Mouse (Mus musculus) MEL-GATA-1-ER (cell line): ENCODE results near the gene Syne1.

Experiments used
- DNase-seq: peaks from one replicate; pipeline ENCODE4 v3.0.0-alpha.2; 2012; ENCODE audit warnings: low read depth; ENCODE audit errors: extremely low read depth

The Syne1 gene

DNA sequence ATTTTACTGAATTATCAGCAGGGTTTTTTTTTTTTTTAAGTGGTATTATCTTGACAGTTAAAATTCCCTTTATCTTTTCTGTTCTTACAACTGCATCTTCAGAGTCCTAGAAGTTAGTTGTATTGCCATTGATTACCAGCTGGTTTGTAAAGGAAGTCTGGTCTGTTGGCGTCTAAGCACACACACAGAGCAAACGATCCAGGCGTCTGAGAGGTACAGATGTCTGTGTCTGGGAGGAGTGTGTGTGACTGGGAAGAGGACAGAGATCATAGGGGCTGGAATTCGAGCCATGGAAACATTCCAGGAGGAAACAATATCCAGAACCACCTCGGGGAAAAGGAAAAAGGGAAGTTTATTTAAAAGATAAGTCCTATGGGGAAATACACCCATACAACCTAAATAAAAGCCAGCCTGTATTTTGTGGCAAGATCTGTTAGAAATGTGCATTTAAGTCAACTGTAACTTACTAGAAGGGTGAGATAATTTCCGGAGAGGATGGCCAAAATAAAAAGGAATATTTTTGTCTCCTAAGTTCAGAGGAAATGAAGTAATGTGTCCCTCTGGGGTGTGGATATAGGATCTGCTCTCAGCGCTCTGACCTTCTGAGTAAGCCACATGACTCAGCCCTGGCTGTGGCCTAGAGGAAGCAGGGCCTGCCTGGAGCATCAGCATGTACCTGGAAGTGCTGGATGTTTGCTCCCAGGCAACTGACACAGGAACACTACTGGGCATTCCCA, 343.2 kb downstream of the Syne1 start:
- no peak for DNase-seq

DNA sequence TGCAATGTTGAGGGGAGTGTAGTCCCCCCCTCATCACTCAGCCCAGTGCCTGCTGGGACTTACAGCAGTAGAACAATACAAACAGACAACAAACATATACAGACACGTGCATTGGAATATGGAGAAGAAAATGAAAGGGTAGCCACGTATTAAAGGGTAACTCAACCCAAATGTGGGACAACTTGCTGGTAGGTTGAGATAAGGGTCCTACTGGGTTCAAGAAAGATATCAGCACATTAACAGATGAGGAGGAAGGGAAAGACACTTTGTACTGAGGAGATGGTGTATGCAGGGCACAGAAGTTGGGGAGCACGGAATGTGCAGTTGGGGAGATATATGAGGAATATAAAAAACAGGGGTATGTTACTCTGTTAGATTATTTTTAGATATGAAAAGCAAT, 345.3 kb downstream of the Syne1 start:
- DNase-seq: peak; percentile 88

DNA sequence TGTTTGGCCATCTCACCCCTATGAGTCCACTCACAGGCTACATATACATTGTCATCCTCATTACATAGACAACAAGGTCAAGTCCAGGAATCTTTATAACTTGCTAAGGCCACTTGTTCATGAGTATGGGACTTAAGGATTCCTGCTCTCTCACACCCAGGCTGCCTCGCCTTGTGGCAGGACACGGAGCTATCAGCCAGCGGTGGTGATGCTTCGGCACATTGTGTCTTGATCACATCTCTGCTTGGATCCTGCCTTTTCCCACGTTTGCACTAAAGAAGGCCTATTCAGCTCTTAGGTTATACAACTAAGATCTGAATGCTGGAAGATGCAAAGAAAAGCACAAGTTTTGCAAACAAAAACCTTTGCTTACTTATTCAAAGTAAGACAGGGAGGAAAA, 345.7 kb downstream of the Syne1 start:
- no peak for DNase-seq

DNA sequence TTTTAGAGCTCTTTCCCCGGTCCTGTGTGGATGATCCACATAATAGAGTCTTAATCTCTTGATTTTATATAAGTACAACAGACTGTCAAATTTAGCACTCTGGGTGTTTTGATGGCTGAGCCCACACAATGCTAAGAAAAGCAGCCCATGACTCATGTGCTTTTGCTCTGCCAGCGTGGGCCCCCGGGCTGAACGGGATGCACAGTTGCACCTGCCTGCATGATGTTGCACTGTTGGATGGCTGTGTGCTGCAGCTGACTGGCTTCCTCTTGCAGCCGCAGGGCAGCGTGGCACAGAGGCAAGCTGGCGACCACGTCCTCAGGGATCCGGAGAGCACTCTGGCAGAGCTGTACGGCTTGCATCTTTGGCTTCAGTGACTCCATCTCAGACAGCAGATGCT, 347.4 kb downstream of the Syne1 start:
- no peak for DNase-seq

DNA sequence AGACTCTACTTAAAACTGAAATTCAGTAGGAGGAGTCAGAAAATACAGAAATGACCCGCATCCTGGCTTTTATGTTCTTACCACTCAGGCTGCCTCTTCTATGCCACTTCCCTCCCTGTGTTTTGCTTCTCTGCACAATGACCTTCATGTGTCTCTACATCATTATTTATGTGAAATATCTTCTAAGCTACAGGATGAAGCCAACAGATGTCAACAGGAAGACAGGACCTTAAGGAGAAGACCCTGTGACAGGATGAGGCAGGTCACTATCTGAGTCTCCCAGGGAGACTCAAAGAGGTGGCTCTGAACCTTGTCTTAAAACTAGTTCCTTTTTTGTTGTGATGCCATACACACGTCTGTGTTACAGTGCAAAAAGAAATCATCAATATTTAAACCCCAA, 353.9 kb downstream of the Syne1 start:
- peak; percentile 62 for DNase-seq

DNA sequence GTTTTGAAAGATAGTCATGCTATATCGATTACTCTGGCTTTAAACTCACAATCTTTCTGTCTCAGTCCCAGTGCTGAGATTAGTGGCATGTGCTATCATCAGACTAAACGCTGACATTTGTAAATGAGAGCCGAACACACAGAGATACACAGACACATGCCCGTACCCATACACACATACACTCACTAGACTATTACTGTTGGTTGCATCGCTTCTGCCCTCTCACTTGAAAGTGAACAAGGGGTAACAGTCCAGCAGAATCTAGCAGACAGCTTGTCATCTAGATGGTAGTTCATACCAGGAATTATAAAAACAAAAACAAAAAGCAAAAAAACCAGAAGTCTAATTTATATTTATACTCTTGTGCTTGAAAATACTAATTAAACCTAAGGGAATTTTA, 355.0 kb downstream of the Syne1 start:
- DNase-seq: no peak

DNA sequence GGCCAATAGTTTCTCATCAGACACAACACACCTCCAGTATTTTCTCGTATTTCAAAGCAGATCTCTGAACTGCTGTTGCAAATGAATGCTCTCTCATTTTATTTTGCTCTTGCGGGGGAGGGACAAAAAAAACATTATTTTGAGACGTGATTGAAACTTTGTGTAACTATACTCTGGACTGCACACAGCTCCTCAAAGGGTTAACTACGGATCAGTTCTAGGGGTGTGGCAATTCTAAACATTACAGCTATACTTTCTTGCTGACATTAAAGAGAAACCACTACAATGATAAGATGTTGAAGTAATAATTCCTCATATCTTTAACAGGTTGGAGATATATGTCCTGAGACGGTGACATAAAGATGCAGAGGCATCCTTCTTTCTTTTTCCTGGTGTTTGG, 356.0 kb downstream of the Syne1 start:
- DNase-seq: no peak

DNA sequence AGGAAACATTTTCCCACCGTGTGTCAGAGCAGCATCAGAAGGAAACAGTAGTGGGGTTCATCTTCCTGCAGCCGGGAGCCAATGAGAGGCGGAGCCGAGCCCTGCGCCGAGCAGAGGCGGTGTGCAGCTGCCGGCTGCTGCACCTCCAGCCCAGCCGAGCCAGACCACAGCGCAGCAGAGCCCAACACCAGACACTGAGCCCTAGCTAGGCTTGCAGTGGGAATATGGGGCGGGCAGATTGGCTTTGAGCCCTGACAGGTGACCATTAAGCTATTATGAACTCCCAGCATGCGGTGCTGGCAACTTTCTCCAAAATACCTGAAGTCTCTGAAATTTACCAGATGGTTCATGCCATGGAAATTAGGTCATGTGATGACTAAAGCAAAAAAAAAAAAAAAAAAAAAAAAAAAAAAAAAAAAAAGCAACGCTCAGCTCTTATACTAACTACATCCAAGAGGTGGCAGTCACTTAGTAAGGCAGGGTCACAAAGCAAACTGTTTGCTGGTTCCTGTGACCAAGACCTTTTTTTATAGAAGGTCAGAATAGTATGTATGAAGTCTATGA, 356.5 kb downstream of the Syne1 start:
- DNase-seq: peak; percentile 66

DNA sequence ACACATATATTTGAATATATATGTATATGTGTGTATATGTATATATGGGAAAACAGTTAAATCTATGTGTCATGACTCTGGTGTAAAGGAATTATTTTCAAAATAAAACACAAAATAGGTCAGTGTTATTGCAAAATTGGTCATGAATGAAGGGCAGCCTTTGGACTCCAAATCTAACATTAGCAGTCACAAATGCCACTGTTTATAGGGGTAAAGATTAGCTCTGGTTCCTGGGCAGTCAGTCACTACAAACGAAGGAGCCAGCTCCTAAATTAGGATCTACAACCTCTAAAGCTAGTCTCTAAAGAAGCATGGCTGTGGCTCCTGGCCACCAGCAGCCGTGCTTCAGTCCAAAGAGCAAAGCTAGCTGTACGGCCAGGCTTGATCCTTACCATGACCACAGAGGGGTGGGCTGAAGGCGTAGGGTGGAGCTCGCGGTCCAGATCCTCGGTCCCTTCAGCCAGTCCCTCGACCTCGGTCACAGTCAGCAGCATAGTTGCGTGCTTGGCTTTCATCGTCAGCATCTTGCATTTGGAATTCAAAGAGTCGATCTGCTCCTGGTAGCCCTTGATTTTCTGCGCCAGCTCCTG, 357.1 kb downstream of the Syne1 start:
- no peak for DNase-seq

DNA sequence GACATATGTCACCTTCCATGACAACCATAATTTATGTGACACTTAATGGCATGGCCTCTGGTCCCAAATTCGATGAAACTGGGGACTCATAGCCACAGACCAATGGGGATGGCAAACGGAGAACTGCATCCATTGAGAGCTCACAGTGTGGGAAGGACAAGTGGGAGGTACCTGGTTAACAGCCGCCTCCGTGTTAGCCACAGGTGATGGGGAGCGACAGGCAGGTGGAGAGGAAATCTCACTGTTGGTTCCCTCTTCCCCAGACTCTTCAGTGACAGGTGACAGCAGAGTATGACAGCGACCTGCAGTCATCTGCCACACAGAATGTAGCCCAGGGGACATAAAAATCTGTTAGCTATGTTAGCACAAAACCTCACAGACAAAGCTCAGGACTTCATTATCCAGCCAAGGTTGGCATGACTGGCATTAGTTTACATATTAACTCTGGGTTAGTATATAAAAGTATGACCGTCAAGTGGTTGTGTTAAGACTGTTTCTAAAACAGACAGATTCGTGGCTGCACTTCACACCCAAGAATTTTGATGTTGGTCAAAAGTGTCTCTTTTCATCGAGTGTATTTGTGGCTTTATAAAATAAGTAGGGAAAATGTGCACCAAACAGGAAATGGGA, 358.3 kb downstream of the Syne1 start:
- no peak for DNase-seq

DNA sequence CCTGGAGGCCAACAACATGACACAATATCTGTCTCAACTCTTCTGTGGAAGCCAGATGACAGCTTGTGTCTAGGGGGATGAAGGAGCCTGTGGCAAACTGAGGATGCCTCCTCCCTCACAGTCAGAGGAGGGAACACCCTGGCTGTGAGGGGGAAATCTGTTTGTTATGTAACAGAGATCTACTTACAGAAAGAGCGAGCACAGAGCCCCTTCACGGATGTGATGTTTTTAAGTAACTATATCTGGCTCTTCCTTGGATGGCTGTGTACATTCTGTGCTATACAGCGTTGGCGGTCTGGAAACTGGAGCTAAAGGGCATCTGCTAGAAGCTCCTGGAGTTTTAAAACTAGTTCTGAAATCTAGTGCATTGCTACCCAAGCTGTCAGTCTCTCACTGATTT, 360.5 kb downstream of the Syne1 start:
- no peak for DNase-seq

DNA sequence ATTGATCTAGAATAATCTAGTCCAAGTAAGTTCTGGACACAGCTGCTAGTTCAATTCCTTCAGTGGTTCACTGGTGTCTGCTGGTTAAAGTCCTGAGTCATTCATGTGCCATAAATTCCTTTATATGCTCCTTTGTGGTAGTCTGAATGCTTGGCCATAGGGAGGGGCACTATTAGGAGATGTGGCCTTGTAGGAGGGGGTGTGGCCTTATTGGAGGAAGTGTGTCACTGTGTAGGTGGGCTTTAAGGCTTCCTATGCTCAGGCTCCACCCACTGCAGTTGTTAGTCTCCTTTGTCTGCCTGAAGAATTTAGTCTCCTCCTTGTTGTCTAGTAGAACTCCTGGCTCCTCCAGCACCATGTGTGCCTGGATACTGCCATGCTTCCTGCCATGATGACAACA, 362.4 kb downstream of the Syne1 start:
- DNase-seq: no peak

DNA sequence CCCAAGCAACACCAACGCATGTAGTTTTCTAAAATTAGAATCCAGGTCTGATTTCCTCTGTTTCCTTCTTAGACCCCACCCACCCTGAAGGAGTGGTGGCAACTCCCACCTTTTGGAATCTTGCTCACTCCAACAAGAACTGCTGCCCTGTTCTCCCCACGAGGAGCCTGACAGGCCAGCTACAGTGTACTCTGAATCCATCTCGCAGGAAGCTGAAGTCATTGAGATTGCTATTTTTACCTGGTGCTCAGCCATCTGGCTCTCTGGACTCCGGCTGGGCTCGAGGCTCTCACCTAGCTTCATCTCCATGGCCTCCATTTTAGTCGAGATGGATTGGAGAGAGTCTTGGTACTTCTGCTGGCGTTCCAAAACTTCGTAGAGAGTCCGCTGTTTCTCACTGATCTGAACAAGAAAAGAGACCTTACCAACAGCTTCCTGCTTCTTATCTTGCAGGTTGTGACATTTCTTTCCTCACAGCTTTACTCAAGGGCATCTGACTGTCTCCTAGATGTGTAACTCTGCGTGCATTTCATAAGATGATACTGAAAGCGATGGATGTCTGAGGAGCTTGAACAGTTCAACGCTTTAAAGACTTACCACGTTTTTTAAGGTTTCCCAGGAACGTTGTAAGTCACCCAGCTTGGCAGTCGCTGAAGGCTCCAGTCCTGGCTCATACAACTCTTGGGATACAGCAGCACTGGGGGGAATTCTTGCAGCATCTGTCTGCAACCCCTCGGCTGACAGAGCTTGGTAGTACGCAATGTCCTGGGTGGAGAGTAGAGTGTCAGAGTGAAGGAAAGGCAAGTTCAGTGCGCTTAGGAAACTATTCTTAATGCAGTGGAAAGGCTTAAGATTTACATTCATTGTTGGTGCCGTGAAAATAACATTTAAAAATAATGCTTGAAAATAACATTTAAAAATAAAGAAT, 365.9 kb downstream of the Syne1 start:
- no peak for DNase-seq

DNA sequence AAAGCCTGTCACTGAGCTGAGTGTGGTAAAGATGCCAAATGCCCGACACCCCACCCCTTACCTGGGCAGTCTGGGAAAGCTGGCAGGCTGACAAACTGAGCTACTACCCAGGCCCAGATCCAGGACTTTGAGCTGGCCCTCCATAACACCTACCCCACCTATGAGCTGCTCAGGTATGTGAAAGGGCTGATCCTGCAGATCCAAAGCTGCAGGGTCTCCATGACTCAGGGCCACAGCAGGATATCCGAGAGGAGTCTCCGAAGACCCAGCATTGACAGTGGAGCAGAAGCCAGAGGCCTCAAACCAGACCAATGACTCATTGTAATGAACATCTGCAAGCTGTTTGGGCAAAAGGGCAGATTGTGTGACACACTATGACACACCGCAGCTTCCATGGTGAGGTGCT, 369.5 kb downstream of the Syne1 start:
- no peak for DNase-seq

DNA sequence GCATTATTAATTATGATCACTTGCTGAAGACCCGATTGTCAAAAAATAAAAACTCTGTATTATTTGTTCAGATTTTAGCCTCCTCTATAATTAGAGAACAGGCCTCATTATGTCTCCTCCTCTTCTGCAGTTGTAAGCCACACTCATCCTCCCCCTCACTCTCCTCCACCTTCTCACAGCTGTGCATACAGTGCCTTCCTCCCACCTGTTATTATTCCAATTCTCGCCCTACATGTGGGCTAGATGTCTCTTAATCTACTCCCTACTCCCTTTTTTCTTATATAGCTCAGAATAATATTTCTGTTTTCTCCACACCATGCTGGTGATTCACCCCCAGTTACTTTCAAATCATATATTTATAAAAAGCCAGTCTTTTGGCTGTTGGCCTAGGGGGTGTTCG, 371.4 kb downstream of the Syne1 start:
- no peak for DNase-seq

DNA sequence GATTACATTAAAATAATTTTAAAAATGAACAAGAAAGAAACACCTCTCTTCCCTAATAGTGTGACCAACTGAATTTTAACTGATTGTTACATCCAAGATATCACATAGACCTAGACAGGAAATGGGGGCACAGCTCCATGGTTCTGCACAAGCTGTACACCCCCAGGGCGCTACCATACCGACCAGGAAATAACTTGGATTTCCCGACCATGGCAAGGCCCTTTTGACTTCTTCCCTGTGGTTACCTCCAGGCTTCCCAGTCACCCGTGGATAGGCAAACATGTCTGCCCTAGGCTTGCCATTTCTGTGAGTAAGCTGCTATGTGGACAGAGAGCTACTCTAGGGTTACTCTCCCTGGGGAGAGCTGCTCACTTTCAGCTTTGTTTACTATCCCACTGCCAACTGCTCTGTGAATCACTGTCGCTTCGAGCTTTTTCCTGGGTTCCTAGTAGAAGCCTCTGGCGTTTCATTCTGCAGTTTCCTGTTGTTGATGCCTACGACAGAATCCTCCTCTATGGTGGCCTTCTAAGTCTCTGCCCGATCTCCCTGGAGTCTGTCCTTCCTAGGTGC, 373.8 kb downstream of the Syne1 start:
- DNase-seq: no peak

DNA sequence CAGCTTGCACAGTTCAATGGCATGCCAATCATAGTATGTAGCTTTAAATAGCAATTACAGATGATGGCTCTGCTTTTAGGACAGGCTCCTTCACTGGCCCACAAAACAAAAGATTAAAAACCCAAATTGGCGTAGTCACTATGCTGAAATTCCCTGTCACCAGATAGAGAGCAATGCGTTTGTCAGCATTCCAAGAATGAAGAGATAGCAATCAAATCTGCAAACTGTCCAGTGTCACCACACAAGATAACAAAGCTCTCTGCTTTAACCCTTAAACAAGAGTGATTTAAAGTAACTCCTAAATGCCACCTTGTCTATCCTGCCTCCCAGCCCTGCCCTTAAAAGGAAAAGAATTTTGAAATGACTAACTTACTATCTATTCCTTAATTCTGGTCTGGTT, 374.9 kb downstream of the Syne1 start:
- no peak for DNase-seq

DNA sequence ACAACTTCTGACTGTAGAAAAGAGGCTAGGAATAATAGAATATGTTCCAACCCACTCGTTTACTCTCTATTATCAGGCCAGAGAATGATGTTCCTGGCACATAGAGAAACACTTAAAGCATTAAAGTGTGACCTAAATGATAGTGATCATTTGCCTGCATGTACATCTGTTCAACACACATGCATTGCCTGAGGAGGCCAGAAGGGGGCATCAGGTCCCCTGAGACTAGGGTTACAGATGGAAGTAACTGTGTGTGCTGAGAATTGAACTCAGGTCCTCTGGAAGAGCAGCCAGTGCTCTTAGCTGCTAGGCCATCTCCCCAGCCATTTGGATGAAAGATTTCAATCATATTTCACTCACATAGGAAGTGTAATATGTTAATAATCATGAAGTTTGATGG, 380.9 kb downstream of the Syne1 start:
- DNase-seq: no peak

DNA sequence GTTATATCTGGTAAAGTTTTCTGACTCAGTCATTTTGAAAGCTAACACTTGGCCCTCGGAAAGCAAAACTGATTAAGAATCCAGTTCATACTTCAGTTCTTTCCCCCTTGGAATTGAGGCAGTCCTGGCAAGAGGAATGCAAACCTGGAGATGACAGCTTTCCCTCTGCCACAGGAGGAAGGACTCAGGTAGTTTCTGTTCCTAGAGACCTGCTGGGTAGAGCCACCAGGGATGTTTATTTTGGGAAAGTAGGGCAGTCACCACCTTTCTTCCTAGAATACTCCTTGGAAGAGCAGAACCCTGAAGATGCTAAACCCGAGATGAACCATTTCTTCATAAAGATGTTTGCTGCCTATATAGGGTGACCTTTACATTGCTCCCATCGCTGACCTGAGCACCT, 383.8 kb downstream of the Syne1 start:
- no peak for DNase-seq

DNA sequence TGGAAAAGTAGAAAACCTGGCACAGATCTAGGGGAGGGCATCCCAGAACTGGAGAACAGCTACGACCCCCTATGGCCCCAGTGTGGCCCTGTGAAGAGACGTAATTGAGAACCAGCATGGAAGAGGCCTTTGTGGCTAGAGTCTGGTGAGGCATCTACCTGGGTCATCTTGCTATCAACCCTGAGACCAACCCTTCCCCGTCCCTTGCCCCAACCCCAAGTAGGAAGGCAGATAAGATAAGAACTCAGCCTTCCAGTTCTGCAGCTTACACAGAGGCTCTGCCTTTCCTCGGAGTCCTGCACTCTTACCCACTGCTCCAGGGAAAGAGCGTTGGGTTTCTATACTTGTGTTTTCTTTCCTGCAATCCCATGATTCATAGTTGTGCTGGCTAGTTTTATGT, 385.8 kb downstream of the Syne1 start:
- DNase-seq: no peak

DNA sequence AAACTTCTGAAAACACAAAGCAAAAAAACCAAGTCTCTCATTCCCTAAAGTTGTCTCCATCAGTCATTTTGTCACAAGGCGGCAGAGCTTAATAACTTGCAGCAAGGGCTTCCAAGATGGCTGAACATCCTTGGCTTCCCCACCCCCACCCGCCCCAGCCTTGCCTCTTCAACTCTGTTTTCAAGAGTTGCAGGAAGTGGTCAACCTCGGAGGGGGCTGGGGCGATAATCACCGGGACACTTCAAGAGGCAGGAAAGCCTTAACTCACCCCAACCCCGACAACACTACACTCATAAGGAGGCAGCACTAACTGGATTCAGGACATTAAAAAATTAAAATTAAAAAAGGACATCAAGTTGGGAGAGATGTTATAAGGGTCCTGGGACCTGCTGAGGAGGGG, 387.5 kb downstream of the Syne1 start:
- peak; percentile 19 for DNase-seq
